Mouse (Mus musculus) kidney, adult 2 months (tissue): ENCODE data around the gene Igf1r. TPM values are rescaled to one million over a fixed set of nuclear protein-coding genes. Genes with fewer than 3 reads are reported as not detected.

Experiments used
- DNase-seq: peaks from one replicate; pipeline ENCODE4 v3.0.0; 2021
- H3K27ac ChIP-seq: fragments of 200-500 bp; 2 replicates; pipeline ENCODE4 v1.5.1; 2012; ENCODE audit warnings: low read depth, low read length, control low read depth, inconsistent platforms; ENCODE audit not compliant: insufficient read depth
- H3K27me3 ChIP-seq: fragments of 200-500 bp; replicated peaks from 2 replicates; pipeline ENCODE4 v1.6.1; 2012; ENCODE audit warnings: mild to moderate bottlenecking, moderate library complexity, low read length, inconsistent platforms; ENCODE audit not compliant: control insufficient read depth, insufficient read depth
- H3K36me3 ChIP-seq: fragments of 200-500 bp; 2 replicates; pipeline ENCODE4 v1.6.1; 2012; ENCODE audit warnings: mild to moderate bottlenecking, moderate library complexity, low read length, inconsistent platforms; ENCODE audit not compliant: control insufficient read depth, insufficient read depth
- H3K4me1 ChIP-seq: fragments of 200-500 bp; 2 replicates; pipeline ENCODE4 v1.6.1; 2011; ENCODE audit warnings: low read length; ENCODE audit not compliant: control insufficient read depth, insufficient read depth
- H3K4me3 ChIP-seq: fragments of 200-500 bp; 2 replicates; pipeline ENCODE4 v1.5.1; 2011; ENCODE audit warnings: mild to moderate bottlenecking, low read depth, low read length, control low read depth; ENCODE audit not compliant: insufficient read depth
- CTCF ChIP-seq: fragments of 200-500 bp; conservative IDR thresholded peaks from 2 replicates; pipeline ENCODE4 v1.5.1; 2011; ENCODE audit warnings: low read depth, mild to moderate bottlenecking, control low read depth, low read length, moderate library complexity, mixed read lengths; ENCODE audit not compliant: insufficient read depth, insufficient read length
- POLR2A ChIP-seq: fragments of 200-500 bp; IDR thresholded peaks from one replicate; pipeline ENCODE4 v1.6.1; 2011; ENCODE audit warnings: low read depth, low read length, control low read depth
- WGBS: fragments of 180-500 bp; shearing (Covaris S2); methylation state at CpG from one replicate; pipeline ENCODE4 v1.1.7; 2018; 5-methylcytosine and 5-hydroxymethylcytosine counted together
- polyA plus RNA-seq: library from polyadenylated mRNA; depleted of rRNA; stranded (reverse); fragments of >200 nt; gene quantifications from 2 replicates; pipeline ENCODE4 v1.2.3, GENCODE M21; 2012

The Igf1r gene
- polyA plus RNA-seq, 1 experiment = 29.2 TPM

- Histone ChIP-seq H3K4me3 (no peak overlapping the region), H3K27me3 (no peaks in the 10 kb centered on the region), H3K36me3 (no peaks in the 10 kb centered on the region), H3K4me1 (peaks cover 44% of the 10 kb centered on the region), H3K27ac (no peak overlapping the region)
- TF ChIP-seq CTCF (no peak), POLR2A (no peak)
- no peak for DNase-seq
- WGBS = 81% methylated on average over 3 of the region's 3 CpGs
These were observed 104.4 kb downstream of the Igf1r start for GRCm38 (mm10) chr7:68057010-68057409.

- TF ChIP-seq POLR2A (no peak), CTCF (no peak)
- H3K4me3 ChIP-seq = no peak overlapping the region
- H3K27me3 ChIP-seq = no peaks in the 10 kb centered on the region
- peak overlapping the region; percentile 21 for H3K27ac ChIP-seq
- H3K36me3 ChIP-seq = no peaks in the 10 kb centered on the region
- peaks cover 48% of the 10 kb centered on the region for H3K4me1 ChIP-seq
- no peak for DNase-seq
- WGBS = 63% methylated on average over 6 of the region's 6 CpGs
These were observed 107.1 kb downstream of the Igf1r start for GRCm38 (mm10) chr7:68059690-68060089.

- Histone ChIP-seq H3K4me1 (peaks cover 58% of the 10 kb centered on the region), H3K27me3 (no peaks in the 10 kb centered on the region), H3K27ac (peak overlapping the region; percentile 93), H3K36me3 (no peaks in the 10 kb centered on the region), H3K4me3 (no peak overlapping the region)
- no peak for DNase-seq
- TF ChIP-seq POLR2A = no peak
- TF ChIP-seq CTCF = no peak
- 75% methylated on average over 9 of the region's 9 CpGs for WGBS
These were observed 108.8 kb downstream of the Igf1r start for GRCm38 (mm10) chr7:68061434-68061833.

GRCm38 (mm10) chr7:68062170-68062848 is 109.7 kb downstream of the Igf1r start:
- 52% methylated on average over 13 of the region's 13 CpGs for WGBS

GRCm38 (mm10) chr7:68062849-68063208 is 110.2 kb downstream of the Igf1r start:
- Histone ChIP-seq H3K27me3 (no peaks in the 10 kb centered on the region), H3K4me1 (peaks cover 63% of the 10 kb centered on the region), H3K27ac (peak overlapping the region; percentile 93), H3K4me3 (no peak overlapping the region), H3K36me3 (no peaks in the 10 kb centered on the region)
- no peak for DNase-seq
- 56% methylated on average over 5 of the region's 5 CpGs for WGBS
- TF ChIP-seq POLR2A = no peak
- no peak for TF ChIP-seq CTCF

More at GRCm38 (mm10) chr7:68062170-68062848, 109.7 kb downstream of the Igf1r start:
- TF ChIP-seq POLR2A (no peak), CTCF (no peak)
- Histone ChIP-seq H3K36me3 (no peaks in the 10 kb centered on the region), H3K27me3 (no peaks in the 10 kb centered on the region), H3K27ac (peak overlapping the region; percentile 93), H3K4me1 (peaks cover 58% of the 10 kb centered on the region), H3K4me3 (no peak overlapping the region)
- DNase-seq = peak; percentile 60

GRCm38 (mm10) chr7:68063711-68064110 is 111.1 kb downstream of the Igf1r start:
- peak overlapping the region; percentile 93 for H3K27ac ChIP-seq
- no peak for DNase-seq
- H3K36me3 ChIP-seq = no peaks in the 10 kb centered on the region
- no peak overlapping the region for H3K4me3 ChIP-seq
- no peak for TF ChIP-seq POLR2A
- TF ChIP-seq CTCF = no peak
- peaks cover 69% of the 10 kb centered on the region for H3K4me1 ChIP-seq
- no peaks in the 10 kb centered on the region for H3K27me3 ChIP-seq
- 79% methylated on average over 9 of the region's 9 CpGs for WGBS

- Histone ChIP-seq H3K4me1 (peaks cover 73% of the 10 kb centered on the region), H3K27me3 (no peaks in the 10 kb centered on the region), H3K27ac (peak overlapping the region; percentile 93), H3K4me3 (no peak overlapping the region), H3K36me3 (no peaks in the 10 kb centered on the region)
- peak; percentile 75 for DNase-seq
- WGBS = 68% methylated on average over 8 of the region's 8 CpGs
- TF ChIP-seq CTCF (no peak), POLR2A (no peak)
These were observed 111.5 kb downstream of the Igf1r start for GRCm38 (mm10) chr7:68064120-68064519.
